Mouse (Mus musculus) liver, embryonic 14.5 days (tissue): ENCODE results near the gene Gm21983. TPM values are rescaled to one million over a fixed set of nuclear protein-coding genes. Genes with fewer than 3 reads are reported as not detected.

ENCODE experiments used
- ATAC-seq: fragments of 200-750 bp; cut with Nextera tagmentation; 2 replicates; pipeline ENCODE4 v1.8.0; 2017; ENCODE audit warnings: moderate number of reproducible peaks, mild to moderate bottlenecking, moderate library complexity; ENCODE audit not compliant: insufficient read depth
- DNase-seq, 3 experiments: peaks; one replicate each; pipeline ENCODE4 v3.0.0-alpha.2; 2012 to 2013; ENCODE audit warnings: low read depth in 3 of 3, low spot score in 3 of 3
- H3K27ac ChIP-seq: fragments of 300-500 bp; sonication (generic); 2 replicates; pipeline ENCODE4 v1.5.1; 2014; ENCODE audit warnings: moderate library complexity, mild to moderate bottlenecking, control low read depth, inconsistent platforms
- H3K27me3 ChIP-seq: fragments of 300-500 bp; sonication (generic); 2 replicates; pipeline ENCODE4 v1.6.1; 2014; ENCODE audit warnings: mild to moderate bottlenecking, low read length, moderate library complexity; ENCODE audit not compliant: control insufficient read depth, insufficient read depth
- H3K36me3 ChIP-seq: fragments of 300-500 bp; sonication (generic); replicated peaks from 2 replicates; pipeline ENCODE4 v1.6.1; 2014; ENCODE audit warnings: low read depth; ENCODE audit not compliant: control insufficient read depth, insufficient read depth
- H3K4me1 ChIP-seq, 2 experiments: fragments of 200-500 bp in 1 of 2; fragments of 300-500 bp in 1 of 2; sonication (generic) in 1 of 2; replicated peaks; 2 replicates each; pipeline ENCODE4 v1.6.1; 2012 to 2014; ENCODE audit warnings: antibody characterized with exemption in 1 of 2, inconsistent platforms in 1 of 2, low read length in 1 of 2; ENCODE audit not compliant: control insufficient read depth in 2 of 2, insufficient read depth in 2 of 2
- H3K4me2 ChIP-seq: fragments of 300-500 bp; sonication (generic); 2 replicates; pipeline ENCODE4 v1.6.1; 2014; ENCODE audit warnings: low read depth, mild to moderate bottlenecking, control low read depth, moderate library complexity
- H3K4me3 ChIP-seq, 2 experiments: fragments of 200-500 bp in 1 of 2; fragments of 300-500 bp in 1 of 2; sonication (generic) in 1 of 2; 2 replicates each; pipeline ENCODE4 v1.5.1; 2012 to 2014; ENCODE audit warnings: low read depth in 2 of 2, low read length in 2 of 2, mild to moderate bottlenecking in 2 of 2, control low read depth in 1 of 2, inconsistent platforms in 1 of 2, moderate library complexity in 1 of 2; ENCODE audit not compliant: insufficient read depth in 1 of 2
- H3K9ac ChIP-seq: fragments of 300-500 bp; sonication (generic); replicated peaks from 2 replicates; pipeline ENCODE4 v1.6.1; 2014; ENCODE audit warnings: mild to moderate bottlenecking, control low read depth, moderate library complexity
- H3K9me3 ChIP-seq: fragments of 300-500 bp; sonication (generic); 2 replicates; pipeline ENCODE4 v1.6.1; 2016; ENCODE audit warnings: low read length, mixed read lengths; ENCODE audit not compliant: control insufficient read depth
- CTCF ChIP-seq: IDR thresholded peaks from 2 replicates; pipeline ENCODE4 v1.5.1; 2016; ENCODE audit warnings: antibody characterized with exemption, low read depth, control low read depth
- EP300 ChIP-seq: IDR thresholded peaks from 2 replicates; pipeline ENCODE4 v1.6.1; 2016; ENCODE audit warnings: antibody characterized with exemption, low read depth
- WGBS: fragments of 180-500 bp; shearing (Covaris S2); extraction: QIAGEN DNeasy Blood & Tissue Kit; methylation state at CpG from one replicate; pipeline ENCODE4 v1.1.7; 2014; ENCODE audit not compliant: insufficient replicate concordance; 5-methylcytosine and 5-hydroxymethylcytosine counted together
- polyA plus RNA-seq, 2 experiments: library from polyadenylated mRNA; depleted of rRNA in 1 of 2; stranded (reverse) in 1 of 2; unstranded in 1 of 2; fragments of >200 nt; fragmentation: Nextera tagmentation in 1 of 2; extraction: Ambion mirVana in 1 of 2; gene quantifications; 2 replicates each; pipeline versions ENCODE4 v1.2.1 to v1.2.3; 2012 to 2014

Gm21983 gene
- polyA plus RNA-seq, 2 experiments: 0.04 to 0.28 TPM

- no peak overlapping the region for H3K9ac ChIP-seq
- TF ChIP-seq EP300 (no peak), CTCF (no peak)
- no peaks in the 10 kb centered on the region for H3K9me3 ChIP-seq
- ATAC-seq: no peak
- H3K4me2 ChIP-seq: no peak overlapping the region
- H3K27ac ChIP-seq: no peak overlapping the region
- H3K4me1 ChIP-seq: no peaks in the 10 kb centered on the region
- 74% methylated on average over 5 of the region's 5 CpGs for WGBS
- H3K27me3 ChIP-seq: no peaks in the 10 kb centered on the region
- DNase-seq: no peak
- no peak overlapping the region for H3K4me3 ChIP-seq
- peaks cover 41% of the 10 kb centered on the region for H3K36me3 ChIP-seq
Observed at GRCm38 (mm10) chr7:27185986-27186385, 5.1 kb upstream of the Gm21983 start.

- Histone ChIP-seq H3K4me2 (no peak overlapping the region), H3K27ac (no peak overlapping the region), H3K36me3 (peaks cover 34% of the 10 kb centered on the region), H3K9ac (no peak overlapping the region), H3K27me3 (no peaks in the 10 kb centered on the region), H3K9me3 (no peaks in the 10 kb centered on the region), H3K4me1 (peaks cover 0 to 3% of the 10 kb centered on the region in 2 experiments; a peak in 1 of 4 replicates), H3K4me3 (no peak overlapping the region)
- WGBS: 22% methylated on average over 3 of the region's 3 CpGs
- DNase-seq (peak in 1 of 3 experiments; percentile 30), ATAC-seq (no peak)
- TF ChIP-seq EP300 (no peak), CTCF (peak; percentile 88)
Observed at GRCm38 (mm10) chr7:27184964-27185363, 4.1 kb upstream of the Gm21983 start.

- ATAC-seq: no peak
Observed at GRCm38 (mm10) chr7:27182498-27182897, 1.6 kb upstream of the Gm21983 start.

GRCm38 (mm10) chr7:27180036-27180435, 850 bp downstream of the Gm21983 start:
- H3K4me3 ChIP-seq: no peak overlapping the region
- WGBS: 65% methylated on average over 5 of the region's 5 CpGs
- no peak for ATAC-seq
- no peak overlapping the region for H3K27ac ChIP-seq
- H3K36me3 ChIP-seq: no peaks in the 10 kb centered on the region; the same call in none of the 2 replicates
- DNase-seq: no peak
- H3K4me1 ChIP-seq: peaks cover 10 to 18% of the 10 kb centered on the region in 2 experiments
- no peak overlapping the region for H3K4me2 ChIP-seq
- H3K27me3 ChIP-seq: no peaks in the 10 kb centered on the region
- H3K9me3 ChIP-seq: no peaks in the 10 kb centered on the region
- TF ChIP-seq EP300 (no peak), CTCF (no peak)
- no peak overlapping the region for H3K9ac ChIP-seq

More at GRCm38 (mm10) chr7:27182498-27182897, 1.6 kb upstream of the Gm21983 start:
- 70% methylated on average over 1 of the region's 1 CpGs for WGBS
- no peaks in the 10 kb centered on the region for H3K9me3 ChIP-seq
- no peak overlapping the region for H3K4me2 ChIP-seq
- no peak overlapping the region for H3K4me3 ChIP-seq
- H3K9ac ChIP-seq: no peak overlapping the region
- no peak overlapping the region for H3K27ac ChIP-seq
- TF ChIP-seq CTCF: no peak
- TF ChIP-seq EP300: no peak
- H3K36me3 ChIP-seq: peaks cover 17% of the 10 kb centered on the region
- peaks cover 10 to 18% of the 10 kb centered on the region in 2 experiments for H3K4me1 ChIP-seq
- no peaks in the 10 kb centered on the region for H3K27me3 ChIP-seq
- no peak for DNase-seq

- peaks cover 10 to 18% of the 10 kb centered on the region in 2 experiments for H3K4me1 ChIP-seq
- peak overlapping the region; percentile 54 to 88 for H3K4me3 ChIP-seq
- H3K9ac ChIP-seq: peak overlapping the region; percentile 37
- no peaks in the 10 kb centered on the region for H3K9me3 ChIP-seq
- 42% methylated on average over 16 of the region's 16 CpGs for WGBS
- H3K36me3 ChIP-seq: no peaks in the 10 kb centered on the region; the same call in 1 of the 2 replicates
- no peak for TF ChIP-seq EP300
- ATAC-seq: no peak
- H3K4me2 ChIP-seq: peak overlapping the region; percentile 73
- H3K27ac ChIP-seq: no peak overlapping the region
- H3K27me3 ChIP-seq: no peaks in the 10 kb centered on the region
- no peak for DNase-seq
Observed at GRCm38 (mm10) chr7:27179217-27179918, 1.5 kb downstream of the Gm21983 start.
